In the genomic region with DNA sequence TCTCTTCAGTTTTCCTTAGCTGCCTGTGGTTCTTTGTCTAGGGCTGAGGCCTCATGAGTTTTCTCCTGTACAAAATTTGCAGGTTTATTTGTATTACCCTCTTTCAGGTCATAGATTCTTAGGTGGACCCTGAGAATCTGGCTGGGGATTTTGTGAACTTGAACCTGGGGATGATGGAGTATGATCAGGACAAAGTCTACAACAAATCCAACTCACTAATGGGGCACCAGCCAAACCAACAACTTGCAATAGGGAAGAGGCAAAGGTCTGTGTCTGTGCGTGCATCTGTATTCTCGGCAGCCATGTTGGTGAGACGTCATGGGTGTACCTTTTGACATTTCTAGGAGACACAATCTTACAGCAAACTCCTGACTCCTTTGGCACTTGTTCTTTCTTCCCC, we compare ENCODE assay signal across 22 mouse cellular contexts. TPM values are rescaled to one million over a fixed set of nuclear protein-coding genes. Genes with fewer than 3 reads are reported as not detected.
"Had no signal": no experiment of that assay in that cellular context is flagged by ENCODE, and none has a peak within 500 bp of the region (broad histone marks: within the 10 kb centered on the region; RNA-seq: fewer than 3 reads in every experiment).

No protein-coding gene starts in this region.

- DNase-seq: gastrocnemius, adult 2 months; gastrocnemius, postnatal 10 days; gastrocnemius, postnatal 25 days; heart, adult 18-20 months; heart, postnatal 10 days; heart, postnatal 4 days; kidney, postnatal 10 days; kidney, postnatal 4 days; liver had no signal

- H3K27ac ChIP-seq: gastrocnemius, adult 2 months; heart, embryonic 10.5 days; hindbrain, embryonic 10.5 days; hindbrain, embryonic 12.5 days; hindbrain, embryonic 14.5 days; intestine, embryonic 15.5 days; layer of hippocampus, adult 2 months; left cerebral cortex, adult 2 months; limb, embryonic 10.5 days; limb, embryonic 12.5 days; liver, embryonic 14.5 days had no signal

- H3K4me1 ChIP-seq: hindbrain, embryonic 10.5 days; hindbrain, embryonic 12.5 days; intestine, embryonic 15.5 days; limb, embryonic 10.5 days; limb, embryonic 12.5 days had no signal

- H3K27me3 ChIP-seq: heart, embryonic 12.5 days; hindbrain, embryonic 12.5 days; intestine, embryonic 15.5 days; limb, embryonic 12.5 days had no signal

- H3K4me3 ChIP-seq: gastrocnemius, adult 2 months; heart, embryonic 10.5 days; heart, embryonic 12.5 days; hindbrain, embryonic 10.5 days; hindbrain, embryonic 12.5 days; intestine, embryonic 15.5 days; layer of hippocampus, adult 2 months; left cerebral cortex, adult 2 months; limb, embryonic 10.5 days; limb, embryonic 12.5 days had no signal

- ATAC-seq: hindbrain, embryonic 16.5 days; inflammation-experienced regulatory T-cells, adult 6 months; intestine, embryonic 15.5 days had no signal

- H3K36me3 ChIP-seq: heart, embryonic 10.5 days; heart, embryonic 12.5 days; hindbrain, embryonic 10.5 days; hindbrain, embryonic 12.5 days; intestine, embryonic 15.5 days; limb, embryonic 10.5 days; limb, embryonic 12.5 days had no signal

- H3K9me3 ChIP-seq: heart, embryonic 10.5 days; heart, embryonic 12.5 days; hindbrain, embryonic 10.5 days; hindbrain, embryonic 12.5 days; intestine, embryonic 15.5 days; limb, embryonic 10.5 days; limb, embryonic 12.5 days had no signal

- H3K9ac ChIP-seq: heart, embryonic 12.5 days; hindbrain, embryonic 12.5 days; hindbrain, embryonic 14.5 days; intestine, embryonic 15.5 days; limb, embryonic 12.5 days; liver, embryonic 14.5 days had no signal

- H3K4me2 ChIP-seq: heart, embryonic 12.5 days; hindbrain, embryonic 12.5 days; hindbrain, embryonic 14.5 days; intestine, embryonic 15.5 days; limb, embryonic 12.5 days had no signal

RNA-seq across cellular contexts. Expression of gene Hsd11b1, which starts 25.2 kb away (rescaled TPM):
- polyA plus RNA-seq: hindbrain, embryonic 10.5 days; hindbrain, embryonic 14.5 days; limb, embryonic 10.5 days had no signal
